Mouse (Mus musculus) right cerebral cortex, adult 2 months (tissue): ENCODE results near the gene Ccnc.

Source experiments
- DNase-seq, 2 experiments: peaks; one replicate each; pipeline ENCODE4 v3.0.0; 2021 to 2022; ENCODE audit warnings: low spot score in 2 of 2

Gene Ccnc

DNA sequence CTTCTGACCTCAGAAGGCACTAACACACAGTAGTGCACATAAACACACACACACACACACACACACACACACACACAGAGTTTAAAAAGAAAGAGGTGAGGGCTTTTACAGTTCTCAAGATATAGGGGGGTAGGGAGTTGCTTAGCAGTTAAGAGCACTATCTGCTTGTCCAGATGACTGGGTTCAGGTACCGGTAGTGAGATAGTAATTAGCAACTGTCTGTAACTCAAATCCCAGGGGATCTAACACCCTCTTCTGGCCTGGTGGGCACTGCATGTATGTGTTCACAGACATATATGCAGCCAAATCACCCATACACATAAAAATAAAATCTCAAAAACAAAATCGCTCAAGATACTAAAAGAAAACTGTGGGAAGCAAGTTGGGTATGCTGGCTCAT, 74.1 kb downstream of the Ccnc start:
- DNase-seq, result no peak

DNA sequence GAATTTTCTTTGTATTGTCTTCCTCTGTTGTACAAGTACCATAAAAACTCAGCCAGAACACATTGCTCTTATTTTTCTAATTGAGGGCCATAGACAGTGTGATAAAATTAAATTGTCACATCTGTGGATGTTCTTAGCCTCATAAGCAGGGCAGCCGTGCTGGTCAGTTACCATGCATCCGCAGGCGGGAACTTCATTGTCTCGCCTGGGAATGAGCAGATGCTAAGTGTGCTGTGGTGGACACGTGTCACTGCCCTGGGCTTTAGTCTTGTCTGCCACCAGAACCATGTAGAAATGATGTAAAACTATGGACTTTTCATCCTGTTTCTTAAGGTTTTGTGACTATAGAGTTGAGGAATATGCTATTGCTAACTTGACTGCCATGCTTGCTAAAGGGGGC, 79.7 kb downstream of the Ccnc start:
- no peak for DNase-seq
